Mouse (Mus musculus) brain, embryonic 14.5 days (tissue): ENCODE results near the gene Rph3al.

Experiments used
- CTCF ChIP-seq: fragments of 200-500 bp; IDR thresholded peaks from 2 replicates; pipeline ENCODE4 v1.5.1; 2012; ENCODE audit warnings: inconsistent platforms, mild to moderate bottlenecking, moderate library complexity, borderline replicate concordance; ENCODE audit not compliant: insufficient read depth, insufficient read length; ENCODE audit errors: extremely low read depth
- POLR2A ChIP-seq: fragments of 200-500 bp; IDR thresholded peaks from 2 replicates; pipeline ENCODE4 v1.6.1; 2012; ENCODE audit warnings: mild to moderate bottlenecking, inconsistent platforms, borderline replicate concordance; ENCODE audit not compliant: poor library complexity, insufficient read depth, insufficient read length, severe bottlenecking; ENCODE audit errors: extremely low read depth

GRCm38 (mm10) chr11:75845675-75846074, 92.6 kb downstream of the Rph3al start:
- TF ChIP-seq CTCF (no peak), POLR2A (no peak)
